Mouse (Mus musculus) kidney, embryonic 16.5 days (tissue): ENCODE measurements around the gene Adgra3. TPM values are rescaled to one million over a fixed set of nuclear protein-coding genes. Genes with fewer than 3 reads are reported as not detected.
A peak's percentile ranks its signal among the peaks of the same experiment; 100 is the strongest.

Source experiments
- ATAC-seq: fragments of 200-750 bp; cut with Nextera tagmentation; 2 replicates; pipeline ENCODE4 v1.8.0; 2017; ENCODE audit warnings: moderate TSS enrichment; ENCODE audit not compliant: low FRiP score, low TSS enrichment
- H3K27ac ChIP-seq: fragments of 300-500 bp; sonication (generic); 2 replicates; pipeline ENCODE4 v1.5.1; 2014; ENCODE audit warnings: low read length
- H3K27me3 ChIP-seq: fragments of 300-500 bp; sonication (generic); 2 replicates; pipeline ENCODE4 v1.6.1; 2014; ENCODE audit warnings: low read length, control low read depth, mixed read lengths; ENCODE audit not compliant: insufficient read depth
- H3K36me3 ChIP-seq: fragments of 300-500 bp; sonication (generic); 2 replicates; pipeline ENCODE4 v1.6.1; 2014; ENCODE audit warnings: low read length, control low read depth, mixed read lengths; ENCODE audit not compliant: insufficient read depth
- H3K4me1 ChIP-seq: fragments of 300-500 bp; sonication (generic); 2 replicates; pipeline ENCODE4 v1.6.1; 2014; ENCODE audit warnings: low read length, control low read depth, mixed read lengths; ENCODE audit not compliant: insufficient read depth
- H3K4me2 ChIP-seq: fragments of 300-500 bp; sonication (generic); replicated peaks from 2 replicates; pipeline ENCODE4 v1.6.1; 2014; ENCODE audit warnings: low read depth, low read length
- H3K4me3 ChIP-seq: fragments of 300-500 bp; sonication (generic); 2 replicates; pipeline ENCODE4 v1.5.1; 2014; ENCODE audit warnings: mild to moderate bottlenecking, low read length
- H3K9ac ChIP-seq: fragments of 300-500 bp; sonication (generic); replicated peaks from 2 replicates; pipeline ENCODE4 v1.6.1; 2014; ENCODE audit warnings: low read length
- H3K9me3 ChIP-seq: fragments of 300-500 bp; sonication (generic); 2 replicates; pipeline ENCODE4 v1.6.1; 2016; ENCODE audit warnings: low read length, control low read depth
- WGBS: fragments of 180-500 bp; shearing (Covaris S2); extraction: QIAGEN DNeasy Blood & Tissue Kit; methylation state at CpG from one replicate; pipeline ENCODE4 v1.1.7; 2014; 5-methylcytosine and 5-hydroxymethylcytosine counted together
- polyA plus RNA-seq: library from polyadenylated mRNA; unstranded; fragments of >200 nt; fragmentation: Nextera tagmentation; extraction: Ambion mirVana; gene quantifications from 2 replicates; pipeline ENCODE4 v1.2.1, GENCODE M21; 2015

Adgra3 gene
- polyA plus RNA-seq, 1 experiment from 2014 or later: 35.3 TPM

DNA sequence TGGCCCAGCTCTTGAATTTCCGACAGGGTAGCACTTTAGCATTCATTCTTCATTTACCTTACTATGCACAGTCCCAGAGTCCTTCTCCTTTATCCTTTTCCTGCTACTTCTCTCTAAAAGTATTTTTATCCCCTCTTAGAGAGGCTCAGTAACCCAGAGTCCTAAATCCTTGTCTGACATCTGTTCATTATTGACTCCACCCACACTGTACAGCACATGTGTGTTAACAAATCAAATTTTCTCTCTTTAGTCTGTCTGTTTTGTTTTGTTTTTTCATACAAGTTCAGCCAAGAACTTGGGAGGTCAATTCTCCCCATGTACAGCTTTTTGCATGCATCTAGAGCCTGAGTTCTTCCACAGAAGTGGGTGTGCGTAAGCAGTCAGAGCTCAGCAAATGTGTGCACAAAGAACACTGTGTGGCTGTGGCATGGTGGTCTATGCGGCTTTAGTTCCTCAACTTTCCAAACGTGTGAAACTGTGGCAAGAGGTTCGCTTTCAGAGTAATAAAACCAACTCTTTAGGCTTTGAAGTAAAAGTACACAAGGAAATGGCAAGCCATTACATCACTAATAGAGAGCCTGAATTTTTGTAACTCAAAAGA lies 42.7 kb downstream of the Adgra3 start:
- peaks cover 10% of the 10 kb centered on the region for H3K36me3 ChIP-seq
- peak; percentile 67; the same call in 1 of the 2 replicates for ATAC-seq
- no peaks in the 10 kb centered on the region for H3K27me3 ChIP-seq
- H3K4me2 ChIP-seq: no peak overlapping the region
- no peak overlapping the region for H3K9ac ChIP-seq
- H3K4me3 ChIP-seq: no peak overlapping the region
- no peak overlapping the region; the same call in 1 of the 2 replicates for H3K27ac ChIP-seq
- 0 out of 2 replicates have a peak, but pooled peaks cover 8% of the 10 kb centered on the region for H3K4me1 ChIP-seq
- H3K9me3 ChIP-seq: no peaks in the 10 kb centered on the region
- WGBS: 44% methylated on average over 5 of the region's 5 CpGs

GRCm38 (mm10) chr5:50015147-50015697 lies 43.6 kb downstream of the Adgra3 start:
- H3K9ac ChIP-seq: no peak overlapping the region
- 0 out of 2 replicates have a peak, but pooled peaks cover 4% of the 10 kb centered on the region for H3K4me1 ChIP-seq
- no peak for ATAC-seq
- H3K36me3 ChIP-seq: peaks cover 13% of the 10 kb centered on the region
- no peak overlapping the region for H3K27ac ChIP-seq
- H3K4me2 ChIP-seq: no peak overlapping the region
- no peaks in the 10 kb centered on the region for H3K27me3 ChIP-seq
- 65% methylated on average over 5 of the region's 5 CpGs for WGBS
- no peak overlapping the region for H3K4me3 ChIP-seq
- no peaks in the 10 kb centered on the region for H3K9me3 ChIP-seq

DNA sequence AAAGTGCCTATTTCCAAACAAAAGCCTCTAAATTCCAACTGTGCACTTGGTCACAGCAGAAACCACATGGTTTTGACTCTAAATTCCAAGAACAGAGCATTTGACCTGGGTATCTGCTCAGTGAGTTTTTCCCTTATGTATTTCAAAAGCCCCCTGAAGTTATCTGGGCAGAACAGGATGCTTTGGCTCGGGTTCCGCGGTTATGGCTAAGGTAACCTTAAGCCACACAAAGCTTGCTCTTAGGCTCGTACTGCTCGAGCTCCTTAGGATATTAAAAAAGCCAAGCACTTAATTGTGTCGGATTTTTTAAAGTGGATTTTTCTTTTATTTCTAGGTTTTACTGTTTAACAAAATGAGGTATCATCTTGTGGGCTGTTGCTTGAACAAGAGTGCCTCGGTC lies 44.1 kb downstream of the Adgra3 start:
- Histone ChIP-seq H3K4me3 (no peak overlapping the region), H3K9me3 (no peaks in the 10 kb centered on the region), H3K4me1 (0 out of 2 replicates have a peak, but pooled peaks cover 4% of the 10 kb centered on the region), H3K9ac (no peak overlapping the region), H3K36me3 (peaks cover 13% of the 10 kb centered on the region), H3K27me3 (no peaks in the 10 kb centered on the region), H3K4me2 (no peak overlapping the region), H3K27ac (no peak overlapping the region)
- no peak for ATAC-seq
- 60% methylated on average over 7 of the region's 7 CpGs for WGBS

DNA sequence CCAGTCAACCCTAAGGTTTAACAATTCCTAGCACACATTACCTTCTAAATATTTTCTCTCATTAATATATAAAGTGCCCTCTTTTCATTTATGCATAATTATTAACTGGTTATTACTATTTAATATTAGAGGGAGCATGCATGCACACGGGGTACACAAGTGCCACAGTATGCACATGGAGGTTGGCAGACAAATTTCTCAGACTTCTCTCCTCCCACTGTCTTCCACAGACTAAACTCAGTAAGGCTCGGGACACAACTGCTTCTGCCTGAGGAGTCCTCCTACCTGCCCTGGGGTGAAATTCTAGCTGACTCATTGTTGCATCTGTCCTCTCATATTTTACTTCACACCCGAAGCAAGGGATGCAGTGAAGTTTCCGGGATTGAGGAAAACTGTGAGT lies 44.8 kb downstream of the Adgra3 start:
- no peak for ATAC-seq
- Histone ChIP-seq H3K27me3 (no peaks in the 10 kb centered on the region), H3K4me3 (no peak overlapping the region), H3K36me3 (peaks cover 18% of the 10 kb centered on the region), H3K9me3 (no peaks in the 10 kb centered on the region), H3K27ac (no peak overlapping the region), H3K4me2 (no peak overlapping the region), H3K9ac (no peak overlapping the region), H3K4me1 (0 out of 2 replicates have a peak, but pooled peaks cover 4% of the 10 kb centered on the region)
- 50% methylated on average over 4 of the region's 4 CpGs for WGBS

- H3K27ac ChIP-seq: no peak overlapping the region
- ATAC-seq: no peak
- H3K9me3 ChIP-seq: no peaks in the 10 kb centered on the region
- WGBS: 74% methylated on average over 4 of the region's 4 CpGs
- no peak overlapping the region for H3K4me2 ChIP-seq
- peaks cover 37% of the 10 kb centered on the region for H3K36me3 ChIP-seq
- no peaks in the 10 kb centered on the region; the same call in 1 of the 2 replicates for H3K4me1 ChIP-seq
- no peak overlapping the region for H3K9ac ChIP-seq
- H3K4me3 ChIP-seq: no peak overlapping the region
- no peaks in the 10 kb centered on the region for H3K27me3 ChIP-seq
Measured at GRCm38 (mm10) chr5:50008841-50009240, 50.0 kb downstream of the Adgra3 start.

DNA sequence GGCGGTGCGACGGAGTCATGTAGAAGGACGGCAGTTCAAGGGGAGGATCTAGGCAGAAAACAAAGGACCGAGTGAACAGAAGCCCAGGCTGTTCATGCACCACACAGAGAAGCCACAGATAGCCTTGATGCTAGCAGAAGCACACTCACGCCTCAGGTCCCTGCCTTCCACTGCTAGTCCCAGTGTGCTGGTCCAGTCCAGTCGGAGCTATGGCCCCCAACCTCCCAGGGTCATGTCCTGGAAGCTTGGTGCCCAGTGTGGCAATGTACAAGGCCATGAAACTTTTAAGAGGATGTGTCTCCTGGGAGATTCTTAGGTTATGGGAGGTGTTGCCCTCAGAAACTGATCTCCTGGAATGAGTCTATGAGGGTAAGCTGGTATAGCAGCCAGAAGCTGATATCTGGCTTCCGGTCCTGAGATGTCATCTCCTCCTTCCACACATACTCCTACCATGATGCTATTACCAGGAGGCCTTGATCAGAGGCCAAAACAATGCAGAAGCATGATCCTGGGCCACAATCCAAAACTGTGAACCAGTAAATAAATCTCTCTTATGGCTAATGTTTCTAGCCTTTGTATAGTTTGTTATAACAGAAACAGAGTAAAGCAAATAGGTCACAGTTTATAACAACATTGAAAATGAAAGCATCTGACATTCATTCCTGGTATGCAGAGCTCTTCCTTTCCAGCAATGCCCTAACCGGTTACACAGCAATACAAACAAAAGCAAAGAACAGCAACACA lies 51.7 kb downstream of the Adgra3 start:
- H3K9me3 ChIP-seq: no peaks in the 10 kb centered on the region
- peak overlapping the region; percentile 48; the same call in 1 of the 2 replicates for H3K27ac ChIP-seq
- 71% methylated on average over 9 of the region's 9 CpGs for WGBS
- H3K9ac ChIP-seq: no peak overlapping the region
- no peaks in the 10 kb centered on the region; the same call in 1 of the 2 replicates for H3K4me1 ChIP-seq
- peaks cover 31% of the 10 kb centered on the region for H3K36me3 ChIP-seq
- H3K4me2 ChIP-seq: no peak overlapping the region
- H3K4me3 ChIP-seq: no peak overlapping the region
- ATAC-seq: peak; percentile 68
- H3K27me3 ChIP-seq: no peaks in the 10 kb centered on the region

DNA sequence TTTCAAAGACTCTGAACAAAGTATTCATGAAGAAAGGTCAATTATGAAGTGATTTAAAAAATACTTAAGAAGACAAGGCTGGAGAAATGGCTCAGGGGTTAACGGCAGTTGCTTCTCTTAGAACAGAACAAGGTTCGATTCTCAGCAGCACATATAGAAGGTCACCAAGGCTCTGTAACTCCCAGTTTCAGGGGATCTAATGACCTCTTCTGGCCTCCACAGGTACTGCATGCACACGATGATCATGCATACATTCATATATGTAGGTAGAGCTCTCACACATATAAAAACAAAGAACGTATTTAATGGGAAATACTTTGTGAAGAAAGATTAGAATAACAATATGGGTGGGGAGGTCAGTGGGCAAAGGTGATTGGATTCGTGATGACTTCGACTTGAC lies 56.5 kb downstream of the Adgra3 start:
- no peaks in the 10 kb centered on the region for H3K27me3 ChIP-seq
- no peaks in the 10 kb centered on the region; the same call in 1 of the 2 replicates for H3K4me1 ChIP-seq
- no peak overlapping the region for H3K4me2 ChIP-seq
- 85% methylated on average over 6 of the region's 6 CpGs for WGBS
- H3K9me3 ChIP-seq: no peaks in the 10 kb centered on the region
- H3K27ac ChIP-seq: no peak overlapping the region
- no peak for ATAC-seq
- peaks cover 39% of the 10 kb centered on the region for H3K36me3 ChIP-seq
- no peak overlapping the region for H3K4me3 ChIP-seq
- H3K9ac ChIP-seq: no peak overlapping the region

DNA sequence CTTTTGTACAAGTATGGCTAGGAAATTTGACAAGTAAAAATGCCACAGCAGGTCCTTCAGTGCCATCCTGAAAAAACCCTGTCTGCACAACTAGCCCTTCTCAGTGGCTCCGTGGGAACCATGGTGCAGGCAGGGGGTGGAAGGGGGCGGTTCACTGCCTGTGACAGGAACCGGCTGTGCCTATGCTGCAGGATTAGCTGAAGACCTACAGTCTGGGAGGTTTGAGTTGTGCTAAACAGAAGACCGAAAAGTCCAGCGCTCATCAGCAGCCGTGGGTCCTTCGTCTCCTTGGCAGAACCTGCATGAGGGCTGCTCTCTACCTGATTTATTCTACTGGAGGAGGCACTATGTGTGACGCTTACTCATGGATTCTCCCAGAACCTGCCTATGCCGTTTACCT lies 59.0 kb downstream of the Adgra3 start:
- ATAC-seq: peak; percentile 69; the same call in 1 of the 2 replicates
- Histone ChIP-seq H3K4me1 (no peaks in the 10 kb centered on the region; the same call in 1 of the 2 replicates), H3K36me3 (peaks cover 33% of the 10 kb centered on the region), H3K9ac (no peak overlapping the region), H3K4me2 (no peak overlapping the region), H3K4me3 (no peak overlapping the region), H3K27ac (no peak overlapping the region), H3K9me3 (no peaks in the 10 kb centered on the region), H3K27me3 (no peaks in the 10 kb centered on the region)
- 57% methylated on average over 9 of the region's 9 CpGs for WGBS

- no peak overlapping the region for H3K4me3 ChIP-seq
- H3K27me3 ChIP-seq: no peaks in the 10 kb centered on the region
- H3K36me3 ChIP-seq: peaks cover 31% of the 10 kb centered on the region
- no peak for ATAC-seq
- no peak overlapping the region for H3K27ac ChIP-seq
- no peak overlapping the region for H3K4me2 ChIP-seq
- no peaks in the 10 kb centered on the region for H3K9me3 ChIP-seq
- 91% methylated on average over 6 of the region's 6 CpGs for WGBS
- no peak overlapping the region for H3K9ac ChIP-seq
- H3K4me1 ChIP-seq: no peaks in the 10 kb centered on the region; the same call in 1 of the 2 replicates
Measured at GRCm38 (mm10) chr5:49997019-49997418, 61.8 kb downstream of the Adgra3 start.

- no peaks in the 10 kb centered on the region; the same call in 1 of the 2 replicates for H3K4me1 ChIP-seq
- peaks cover 31% of the 10 kb centered on the region for H3K36me3 ChIP-seq
- H3K9me3 ChIP-seq: no peaks in the 10 kb centered on the region
- no peak overlapping the region for H3K27ac ChIP-seq
- H3K4me2 ChIP-seq: no peak overlapping the region
- H3K4me3 ChIP-seq: no peak overlapping the region
- H3K9ac ChIP-seq: no peak overlapping the region
- 70% methylated on average over 11 of the region's 11 CpGs for WGBS
- H3K27me3 ChIP-seq: no peaks in the 10 kb centered on the region
- ATAC-seq: no peak
Measured at GRCm38 (mm10) chr5:49996457-49996856, 62.3 kb downstream of the Adgra3 start.
